Mouse (Mus musculus) hindlimb bud, embryonic 11.5 days (tissue): Measurements from ENCODE around the gene Tbc1d1.

Experiments used
- DNase-seq: peaks from one replicate; pipeline ENCODE4 v3.0.0-alpha.2; 2012; ENCODE audit warnings: low read depth, low spot score; ENCODE audit errors: extremely low spot score

Gene Tbc1d1

DNA sequence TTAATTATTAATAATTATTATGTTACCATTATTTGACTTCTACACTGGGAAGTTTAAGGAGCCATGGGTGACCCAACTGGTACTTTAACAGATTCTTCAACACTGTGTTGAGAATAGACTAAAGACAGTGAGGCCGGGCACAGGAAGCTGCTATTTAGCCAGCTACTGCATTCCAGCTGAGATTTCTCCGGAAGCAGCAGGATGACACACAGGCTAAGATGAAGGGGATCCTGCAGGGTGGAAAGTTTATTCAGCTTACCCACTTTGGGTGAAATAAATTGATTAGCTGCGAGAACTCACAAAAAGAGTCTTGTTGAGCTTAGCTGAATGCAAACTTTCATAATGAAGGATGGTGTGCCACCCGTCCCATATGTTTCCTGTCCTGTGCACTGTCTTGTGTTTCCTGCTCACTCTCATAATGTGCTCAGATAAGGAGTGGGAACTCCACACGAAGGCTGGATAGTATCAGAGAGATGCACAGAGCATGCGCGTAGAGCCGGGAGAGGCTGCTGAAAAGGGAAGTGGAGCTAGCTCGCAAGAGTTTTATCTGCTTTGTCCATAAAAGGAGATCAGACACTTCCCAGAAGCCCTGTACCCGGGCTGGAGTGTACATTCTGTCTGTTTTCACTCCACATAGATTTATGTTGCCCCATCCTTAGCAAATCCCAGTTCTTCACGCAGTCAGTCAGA is at the start of gene Tbc1d1:
Tbc1d1 (plus strand) TSS at position 445 of the 690 bp plus-strand sequence.
- no peak for DNase-seq

DNA sequence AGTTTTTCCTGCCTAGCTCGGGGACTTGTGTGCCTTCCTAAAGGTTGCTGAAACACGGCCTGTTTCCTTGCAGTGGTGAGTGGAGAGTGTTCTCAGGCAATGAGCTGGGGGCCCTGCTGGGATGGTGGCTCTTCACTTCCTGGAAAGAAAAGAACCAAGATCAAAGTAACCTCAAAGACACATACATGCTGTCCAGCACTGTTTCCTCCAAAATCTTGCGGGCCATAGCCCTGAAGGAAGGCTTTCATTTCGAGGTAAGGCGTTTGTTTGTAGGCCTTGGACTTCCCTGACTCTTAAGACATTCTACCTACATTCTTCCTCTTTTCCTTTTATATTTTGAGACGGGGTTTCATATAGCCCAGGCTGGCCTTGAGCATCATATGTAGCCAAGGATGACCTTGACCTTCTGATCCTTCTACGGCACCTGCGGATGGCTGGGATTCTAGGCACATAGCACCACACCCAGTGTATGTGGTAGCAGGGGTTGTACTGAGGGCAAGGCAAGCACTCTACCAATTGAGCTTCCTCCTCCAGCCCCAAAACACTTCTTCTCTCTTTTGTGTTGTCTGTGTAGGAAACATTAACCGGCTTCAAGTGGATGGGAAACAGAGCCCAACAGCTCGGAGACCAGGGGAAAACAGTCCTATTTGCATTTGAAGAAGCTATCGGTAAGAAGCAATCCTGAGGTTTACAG is 48.4 kb upstream of the Tbc1d1 start:
- no peak for DNase-seq

- no peak for DNase-seq
These were observed 46.9 kb upstream of the Tbc1d1 start for GRCm38 (mm10) chr5:64109217-64109616.

DNA sequence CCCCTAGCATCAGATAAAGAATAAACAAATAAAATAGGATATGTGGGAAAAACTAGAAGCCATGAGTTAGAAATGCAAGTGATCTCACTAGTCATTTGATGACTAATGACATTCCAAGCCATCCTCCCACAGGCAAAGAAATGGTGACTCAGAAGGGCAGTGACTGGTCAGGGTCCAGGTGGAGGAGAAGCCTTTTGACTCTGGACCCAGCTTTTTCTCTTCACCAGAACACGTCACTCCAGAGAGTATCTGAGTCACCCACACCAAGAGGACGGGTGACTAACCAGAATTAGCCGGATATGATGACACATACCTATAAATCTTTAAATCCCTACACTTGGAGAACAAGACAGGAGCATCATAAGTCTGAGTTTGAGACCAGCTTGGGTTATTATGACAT is 43.7 kb upstream of the Tbc1d1 start:
- no peak for DNase-seq

DNA sequence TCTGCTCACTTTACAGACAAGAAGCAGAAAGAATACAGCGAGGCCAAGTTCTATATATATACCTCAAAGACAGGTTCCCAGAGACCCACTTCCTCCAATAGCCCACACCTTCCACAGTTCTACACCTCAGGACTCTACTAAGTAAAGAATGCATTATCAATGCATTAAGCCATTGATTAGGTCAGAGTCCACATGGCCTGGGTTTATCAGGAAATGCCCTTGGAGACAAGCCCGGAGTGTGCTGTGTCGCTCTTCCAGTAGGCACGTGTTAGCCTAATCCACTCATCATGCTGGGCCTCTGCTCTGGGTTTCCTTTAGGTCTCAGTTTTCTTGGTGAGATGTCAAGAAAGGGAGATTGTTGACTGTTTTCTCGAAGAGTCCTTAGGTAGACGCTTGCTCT is 41.9 kb upstream of the Tbc1d1 start:
- DNase-seq = no peak

DNA sequence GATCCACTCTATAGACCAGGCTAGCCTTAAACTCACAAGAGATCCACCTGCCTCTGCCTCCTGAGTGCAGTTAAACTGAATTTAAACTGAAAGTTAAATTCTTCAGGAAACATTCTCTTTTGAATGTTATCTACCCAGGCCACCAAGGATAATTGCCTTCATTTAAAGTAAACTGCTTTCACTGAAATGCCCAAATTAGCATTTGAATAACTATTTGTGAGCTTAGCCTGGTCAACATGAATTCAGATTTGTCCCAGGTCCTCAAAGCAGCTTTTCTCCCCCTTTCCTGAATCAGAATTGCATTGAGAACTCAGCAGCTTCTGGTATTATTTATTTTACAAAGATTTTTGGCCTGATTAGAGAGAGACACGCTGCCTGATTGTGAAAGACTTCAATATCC is 38.9 kb upstream of the Tbc1d1 start:
- DNase-seq = no peak

- DNase-seq = no peak
These were observed 30.3 kb upstream of the Tbc1d1 start for GRCm38 (mm10) chr5:64125783-64126182.

DNA sequence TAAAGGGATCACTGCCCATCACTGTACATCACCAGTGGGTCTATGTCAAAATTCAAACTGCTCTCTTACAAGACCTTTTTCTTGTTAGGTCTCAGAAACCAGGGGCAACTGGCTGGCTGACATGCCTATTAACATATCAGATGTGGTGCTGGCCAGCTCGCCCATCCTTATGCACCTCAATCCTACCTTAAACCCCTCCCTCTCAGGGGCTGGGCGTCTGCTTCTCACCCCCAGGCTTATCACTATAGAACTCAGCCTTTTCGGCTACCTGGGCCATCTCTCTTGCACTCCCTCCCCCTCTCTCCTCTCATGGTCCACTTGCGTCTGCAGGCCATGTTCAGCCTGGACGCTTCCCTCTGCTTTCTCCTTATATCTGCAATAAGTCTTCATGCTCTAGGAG is 24.6 kb upstream of the Tbc1d1 start:
- DNase-seq = no peak

GRCm38 (mm10) chr5:64133901-64134300 is 22.2 kb upstream of the Tbc1d1 start:
- DNase-seq = no peak

DNA sequence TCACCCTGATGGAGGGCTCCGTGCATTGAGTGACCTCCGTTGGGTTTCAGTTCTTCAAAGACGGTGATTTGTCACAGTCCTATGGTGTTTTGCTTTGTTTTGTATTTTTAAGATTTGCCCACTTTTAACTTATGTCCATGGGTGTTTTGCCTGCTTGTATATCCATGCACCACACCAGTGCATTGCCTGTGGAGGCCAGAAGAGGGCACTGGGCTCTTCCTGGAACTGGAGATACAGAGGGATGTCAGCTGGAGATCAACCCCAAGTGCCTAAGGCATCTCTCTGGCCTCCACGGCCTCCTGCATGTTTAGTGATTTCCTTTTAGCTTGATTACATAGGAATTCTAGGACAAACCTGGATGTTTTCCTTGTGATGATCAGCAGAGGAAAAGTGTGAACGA is 19.8 kb upstream of the Tbc1d1 start:
- no peak for DNase-seq

DNA sequence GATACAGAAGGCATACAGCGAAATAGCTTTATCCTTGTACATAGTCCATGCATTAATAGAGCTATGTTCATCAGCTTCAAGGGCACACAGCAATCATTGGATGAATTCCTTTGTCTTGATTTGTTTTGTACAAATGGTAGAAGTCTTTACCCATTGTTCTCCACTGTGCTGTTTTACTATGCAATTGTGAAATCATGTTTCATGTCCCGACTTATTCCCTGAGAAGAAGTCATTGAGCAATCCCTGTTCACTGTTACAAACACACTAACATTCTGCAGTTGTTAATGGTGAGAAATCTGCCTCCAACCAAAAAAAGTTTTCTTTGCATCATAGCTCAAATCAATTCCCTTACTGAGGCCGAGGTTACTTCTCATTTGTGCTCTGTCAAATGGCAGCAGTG is 15.9 kb upstream of the Tbc1d1 start:
- no peak for DNase-seq

DNA sequence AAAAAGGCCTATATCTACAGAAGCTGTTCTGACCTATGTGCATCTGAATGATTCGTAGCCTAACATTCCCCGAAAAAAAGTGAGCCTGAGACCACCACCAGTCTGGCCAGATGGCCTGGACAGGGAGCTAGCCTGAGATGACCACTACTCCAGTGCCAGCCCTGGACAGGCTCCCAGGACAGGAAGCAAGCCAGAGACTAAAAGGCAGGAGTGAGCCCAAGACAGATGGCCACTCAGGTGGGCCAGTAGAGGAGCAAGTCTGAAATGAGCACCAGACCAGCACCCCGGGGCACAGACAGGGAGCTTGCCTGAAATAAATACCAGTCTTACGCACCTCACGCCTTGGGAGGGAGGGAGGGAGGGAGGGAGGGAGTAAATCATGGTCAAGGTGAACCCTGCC is 11.8 kb upstream of the Tbc1d1 start:
- DNase-seq = no peak

- no peak for DNase-seq
These were observed 9.6 kb upstream of the Tbc1d1 start for GRCm38 (mm10) chr5:64146384-64147005.

GRCm38 (mm10) chr5:64149184-64150127 is 6.6 kb upstream of the Tbc1d1 start:
- no peak for DNase-seq

DNA sequence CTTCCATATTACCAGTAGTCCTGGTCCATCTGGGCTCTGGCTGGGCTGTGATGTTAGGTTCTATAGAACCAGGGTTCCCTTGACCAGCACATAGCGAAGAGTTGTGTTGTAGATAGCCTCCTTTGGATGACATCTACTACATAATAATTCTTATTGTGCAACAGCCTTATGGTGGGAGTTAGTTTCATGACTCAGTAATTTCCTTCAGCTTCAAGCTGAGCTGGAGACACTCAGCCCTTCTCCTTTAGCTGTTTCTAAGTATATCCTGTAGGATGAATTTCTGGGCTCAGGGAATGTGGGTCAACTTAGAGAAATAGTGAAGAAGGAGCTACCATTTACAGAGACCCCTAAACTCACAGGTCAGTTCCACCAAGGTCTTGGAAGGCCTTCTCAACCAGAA is 2.8 kb upstream of the Tbc1d1 start:
- no peak for DNase-seq

DNA sequence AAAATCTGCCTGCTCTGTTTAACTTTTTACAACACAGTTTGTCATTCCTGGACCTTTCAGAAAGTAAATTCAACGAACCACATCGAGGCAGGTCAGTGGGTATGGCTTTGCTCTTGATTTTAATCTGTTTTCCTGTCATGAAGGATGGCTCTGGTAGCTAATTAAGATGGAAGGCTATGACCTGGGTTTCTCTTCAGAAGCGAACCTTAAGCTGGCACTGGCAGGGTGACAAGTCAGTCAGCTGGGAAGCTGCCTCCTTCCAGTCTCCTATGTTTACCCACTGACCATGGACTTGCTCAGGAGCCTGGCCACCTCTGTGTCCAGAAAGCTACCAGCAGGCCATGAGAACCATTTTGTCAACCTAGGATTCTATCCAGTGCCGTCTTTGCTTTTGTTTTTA is 474 bp downstream of the Tbc1d1 start:
- DNase-seq = no peak

DNA sequence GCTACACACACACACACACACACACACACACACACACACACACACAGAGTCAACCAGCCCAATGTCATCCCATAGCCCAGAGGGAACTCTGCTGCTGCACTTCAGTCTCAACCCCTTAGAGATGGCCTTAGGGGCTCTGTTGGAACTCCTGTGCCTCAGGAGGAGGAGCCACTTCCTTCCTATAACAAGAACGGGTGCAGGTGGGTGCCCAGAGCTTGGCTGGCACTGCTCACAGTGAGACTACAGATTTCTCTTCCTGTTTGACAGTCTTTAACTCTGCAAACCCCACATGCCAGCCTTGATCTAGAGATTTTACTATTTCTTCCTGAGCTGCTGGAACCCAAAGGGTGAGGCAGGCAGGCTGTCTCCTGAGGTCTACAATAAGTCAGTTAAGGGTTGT is 1.8 kb downstream of the Tbc1d1 start:
- DNase-seq = no peak

GRCm38 (mm10) chr5:64158501-64158900 is 2.4 kb downstream of the Tbc1d1 start:
- no peak for DNase-seq

GRCm38 (mm10) chr5:64159065-64159780 is 3.1 kb downstream of the Tbc1d1 start:
- no peak for DNase-seq
